Mouse (Mus musculus) midbrain, embryonic 12.5 days (tissue): ENCODE measurements at regions not wholly inside any gene's neighbourhood (a gene's known extent, or its start where the extent isn't known, plus 50 kb on each side); places are given as distances from the start of the nearest gene placed in this dataset.

Experiments used
- ATAC-seq: fragments of 200-750 bp; cut with Nextera tagmentation; 2 replicates; pipeline ENCODE4 v1.8.0; 2017; ENCODE audit warnings: low read depth, moderate TSS enrichment, moderate library complexity; ENCODE audit not compliant: low FRiP score
- H3K27ac ChIP-seq: fragments of 300-500 bp; sonication (generic); replicated peaks from 2 replicates; pipeline ENCODE4 v1.5.1; 2016; ENCODE audit warnings: mild to moderate bottlenecking
- H3K27me3 ChIP-seq: fragments of 300-500 bp; sonication (generic); 2 replicates; pipeline ENCODE4 v1.6.1; 2016; ENCODE audit warnings: mild to moderate bottlenecking
- H3K36me3 ChIP-seq: fragments of 300-500 bp; sonication (generic); 2 replicates; pipeline ENCODE4 v1.6.1; 2016
- H3K4me1 ChIP-seq: fragments of 300-500 bp; sonication (generic); 2 replicates; pipeline ENCODE4 v1.6.1; 2016
- H3K4me2 ChIP-seq: fragments of 300-500 bp; sonication (generic); replicated peaks from 2 replicates; pipeline ENCODE4 v1.6.1; 2016; ENCODE audit warnings: mild to moderate bottlenecking, moderate library complexity
- H3K4me3 ChIP-seq: fragments of 300-500 bp; sonication (generic); 2 replicates; pipeline ENCODE4 v1.5.1; 2016; ENCODE audit warnings: mild to moderate bottlenecking
- H3K9ac ChIP-seq: fragments of 300-500 bp; sonication (generic); replicated peaks from 2 replicates; pipeline ENCODE4 v1.6.1; 2016; ENCODE audit warnings: mild to moderate bottlenecking, moderate library complexity
- H3K9me3 ChIP-seq: fragments of 300-500 bp; sonication (generic); 2 replicates; pipeline ENCODE4 v1.6.1; 2016; ENCODE audit warnings: mild to moderate bottlenecking
- WGBS: fragments of 180-500 bp; shearing (Covaris S2); methylation state at CpG from one replicate; pipeline ENCODE4 v1.1.7; 2016; 5-methylcytosine and 5-hydroxymethylcytosine counted together

- H3K4me1 ChIP-seq, result no peaks in the 10 kb centered on the region
- no peak for ATAC-seq
- H3K4me3 ChIP-seq, result no peak overlapping the region
- no peaks in the 10 kb centered on the region for H3K9me3 ChIP-seq
- H3K27ac ChIP-seq, result no peak overlapping the region
- H3K27me3 ChIP-seq, result no peaks in the 10 kb centered on the region
- WGBS, result 93% methylated on average over 1 of the region's 1 CpGs
- H3K9ac ChIP-seq, result no peak overlapping the region
- no peak overlapping the region for H3K4me2 ChIP-seq
- no peaks in the 10 kb centered on the region for H3K36me3 ChIP-seq
These were observed 1418.7 kb downstream of the Cdh11 start for GRCm38 (mm10) chr8:101366722-101367121.

DNA sequence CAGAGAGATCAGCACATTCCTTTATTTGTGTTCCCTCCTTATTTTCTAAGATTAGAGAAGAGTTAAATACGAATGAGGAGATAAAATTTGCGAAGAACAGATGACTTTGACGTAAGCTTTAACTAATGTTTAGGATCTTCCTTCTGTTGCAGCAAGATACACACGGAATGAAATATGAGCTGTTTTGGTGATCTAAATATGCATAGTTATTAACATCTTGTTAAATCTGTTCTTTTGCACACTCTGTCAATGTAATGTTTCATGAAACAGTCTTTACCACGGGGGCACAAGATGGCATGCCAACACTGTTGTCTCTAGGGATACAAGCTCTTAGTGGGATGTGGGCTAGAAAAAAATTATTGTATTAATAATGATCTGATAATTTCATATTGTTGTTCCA is 1434.6 kb downstream of the Cdh11 start:
- Histone ChIP-seq H3K4me2 (no peak overlapping the region), H3K4me1 (no peaks in the 10 kb centered on the region), H3K27me3 (no peaks in the 10 kb centered on the region), H3K4me3 (no peak overlapping the region), H3K9ac (no peak overlapping the region), H3K9me3 (no peaks in the 10 kb centered on the region), H3K36me3 (no peaks in the 10 kb centered on the region), H3K27ac (no peak overlapping the region)
- ATAC-seq, result no peak
- 60% methylated on average over 5 of the region's 5 CpGs for WGBS

DNA sequence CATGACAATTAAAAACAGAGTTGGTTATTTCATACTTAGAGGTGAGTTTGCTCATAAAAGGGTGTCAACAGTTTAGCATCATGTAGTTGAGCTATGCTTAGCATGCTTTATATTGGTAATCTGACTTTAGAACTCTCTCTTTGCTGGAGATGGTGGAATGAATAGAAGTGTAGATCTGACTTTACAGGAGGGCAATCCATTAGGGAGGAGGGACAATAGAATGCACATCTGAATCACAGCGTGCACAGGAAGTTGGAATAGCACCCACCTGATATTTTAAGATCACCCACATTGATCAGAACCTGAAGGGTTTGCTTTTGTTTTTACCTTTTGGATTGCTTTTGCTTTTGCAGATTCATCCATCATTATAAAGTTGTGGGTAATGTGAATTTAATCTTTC is 1435.7 kb downstream of the Cdh11 start:
- Histone ChIP-seq H3K4me1 (no peaks in the 10 kb centered on the region), H3K9me3 (no peaks in the 10 kb centered on the region), H3K27me3 (no peaks in the 10 kb centered on the region), H3K27ac (no peak overlapping the region), H3K36me3 (no peaks in the 10 kb centered on the region), H3K4me3 (no peak overlapping the region), H3K9ac (no peak overlapping the region), H3K4me2 (no peak overlapping the region)
- 50% methylated on average over 1 of the region's 1 CpGs for WGBS
- ATAC-seq, result no peak

GRCm38 (mm10) chr8:101329290-101329689 is 1456.2 kb downstream of the Cdh11 start:
- H3K27me3 ChIP-seq, result no peaks in the 10 kb centered on the region
- peak; percentile 81 for ATAC-seq
- H3K4me2 ChIP-seq, result no peak overlapping the region
- H3K27ac ChIP-seq, result peak overlapping the region; percentile 35; the same call in 1 of the 2 replicates
- H3K36me3 ChIP-seq, result no peaks in the 10 kb centered on the region
- no peak overlapping the region for H3K4me3 ChIP-seq
- no peaks in the 10 kb centered on the region for H3K9me3 ChIP-seq
- no peak overlapping the region for H3K9ac ChIP-seq
- WGBS, result 20% methylated on average over 2 of the region's 2 CpGs
- no peaks in the 10 kb centered on the region for H3K4me1 ChIP-seq

DNA sequence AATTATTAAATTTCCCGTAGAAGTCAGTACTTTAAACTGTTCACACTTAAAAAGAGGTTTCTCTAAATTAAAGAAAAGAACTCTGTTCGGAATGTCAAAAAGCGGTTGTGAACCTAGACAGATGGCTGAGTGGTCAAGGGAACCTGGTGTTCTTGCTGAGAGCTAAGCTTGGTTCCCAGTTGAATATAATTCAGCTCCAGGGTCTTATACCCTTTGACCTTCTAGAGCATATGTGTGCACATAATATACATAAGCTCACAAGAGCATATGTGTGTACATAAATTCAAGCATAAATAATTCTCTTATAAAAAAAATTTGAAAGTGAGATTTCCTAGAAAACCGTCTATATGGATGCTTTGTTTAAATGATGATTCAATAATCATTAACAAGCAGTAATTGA is 1456.7 kb downstream of the Cdh11 start:
- Histone ChIP-seq H3K9me3 (no peaks in the 10 kb centered on the region), H3K4me3 (no peak overlapping the region), H3K36me3 (no peaks in the 10 kb centered on the region), H3K27me3 (no peaks in the 10 kb centered on the region), H3K27ac (no peak overlapping the region), H3K4me1 (no peaks in the 10 kb centered on the region), H3K9ac (no peak overlapping the region), H3K4me2 (no peak overlapping the region)
- ATAC-seq, result peak; percentile 70; the same call in 1 of the 2 replicates
- WGBS, result 67% methylated on average over 4 of the region's 4 CpGs

GRCm38 (mm10) chr8:101298571-101298970 is 1486.9 kb downstream of the Cdh11 start:
- Histone ChIP-seq H3K27me3 (no peaks in the 10 kb centered on the region), H3K4me2 (no peak overlapping the region), H3K9ac (no peak overlapping the region), H3K36me3 (no peaks in the 10 kb centered on the region), H3K27ac (no peak overlapping the region), H3K9me3 (no peaks in the 10 kb centered on the region), H3K4me1 (no peaks in the 10 kb centered on the region), H3K4me3 (no peak overlapping the region)
- ATAC-seq, result no peak
- 86% methylated on average over 2 of the region's 2 CpGs for WGBS

DNA sequence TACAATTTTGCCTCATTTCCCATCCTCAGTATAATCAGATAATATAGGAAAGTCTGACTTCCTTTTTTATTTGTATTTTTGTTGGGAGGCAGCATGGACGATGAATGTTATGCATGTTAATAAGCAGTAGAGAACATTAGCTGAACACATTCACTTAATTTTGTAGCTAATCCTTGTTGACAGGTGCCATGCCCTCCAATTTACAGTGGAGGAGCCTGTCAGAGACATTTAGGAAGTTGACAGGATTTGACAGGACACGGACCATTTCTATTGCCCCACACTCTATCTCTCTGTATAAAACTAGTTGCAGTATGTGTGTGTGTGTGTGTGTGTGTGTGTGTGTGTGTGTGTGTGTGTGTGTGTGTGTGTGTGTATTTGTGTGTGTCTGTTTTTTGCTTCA is 1495.4 kb downstream of the Cdh11 start:
- H3K4me1 ChIP-seq, result no peaks in the 10 kb centered on the region
- no peaks in the 10 kb centered on the region for H3K9me3 ChIP-seq
- no peaks in the 10 kb centered on the region for H3K27me3 ChIP-seq
- no peaks in the 10 kb centered on the region for H3K36me3 ChIP-seq
- no peak overlapping the region for H3K27ac ChIP-seq
- WGBS, result 80% methylated on average over 2 of the region's 2 CpGs
- H3K9ac ChIP-seq, result no peak overlapping the region
- ATAC-seq, result no peak
- no peak overlapping the region for H3K4me2 ChIP-seq
- H3K4me3 ChIP-seq, result no peak overlapping the region

GRCm38 (mm10) chr8:101242632-101243031 is 1542.8 kb downstream of the Cdh11 start:
- Histone ChIP-seq H3K4me1 (no peaks in the 10 kb centered on the region), H3K36me3 (no peaks in the 10 kb centered on the region), H3K4me3 (no peak overlapping the region), H3K9me3 (no peaks in the 10 kb centered on the region), H3K27me3 (no peaks in the 10 kb centered on the region), H3K4me2 (no peak overlapping the region), H3K27ac (no peak overlapping the region), H3K9ac (no peak overlapping the region)
- WGBS, result 85% methylated on average over 2 of the region's 2 CpGs
- ATAC-seq, result no peak

GRCm38 (mm10) chr8:101241854-101242253 is 1543.6 kb downstream of the Cdh11 start:
- Histone ChIP-seq H3K4me3 (no peak overlapping the region), H3K9ac (no peak overlapping the region), H3K27me3 (no peaks in the 10 kb centered on the region), H3K27ac (no peak overlapping the region), H3K4me1 (no peaks in the 10 kb centered on the region), H3K9me3 (no peaks in the 10 kb centered on the region), H3K4me2 (no peak overlapping the region), H3K36me3 (no peaks in the 10 kb centered on the region)
- 90% methylated on average over 4 of the region's 4 CpGs for WGBS
- no peak for ATAC-seq

GRCm38 (mm10) chr8:101197986-101198385 is 1587.5 kb downstream of the Cdh11 start:
- ATAC-seq, result no peak
- Histone ChIP-seq H3K4me3 (no peak overlapping the region), H3K27ac (no peak overlapping the region), H3K4me1 (no peaks in the 10 kb centered on the region), H3K9ac (no peak overlapping the region), H3K9me3 (no peaks in the 10 kb centered on the region), H3K36me3 (no peaks in the 10 kb centered on the region), H3K27me3 (no peaks in the 10 kb centered on the region), H3K4me2 (no peak overlapping the region)
- 84% methylated on average over 1 of the region's 1 CpGs for WGBS

DNA sequence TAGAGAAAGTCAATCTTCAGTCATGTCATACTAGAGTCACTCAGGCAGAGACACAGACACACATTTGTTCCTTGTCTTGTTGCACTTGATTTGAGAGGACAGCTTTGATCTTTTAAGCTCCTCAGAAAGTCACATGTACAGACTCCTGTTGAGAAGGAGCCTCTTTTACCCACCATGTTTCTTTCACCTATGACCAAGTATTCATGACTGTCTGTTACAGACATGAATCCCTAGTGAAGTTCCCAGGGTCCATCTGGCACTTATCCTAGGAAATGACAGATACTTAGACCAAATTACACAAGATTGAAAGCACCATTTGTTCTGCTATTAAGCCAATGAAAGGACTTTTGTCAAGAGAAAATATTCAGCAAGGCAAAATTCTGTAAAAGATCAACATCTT is 1588.7 kb downstream of the Cdh11 start:
- no peak overlapping the region for H3K9ac ChIP-seq
- H3K4me2 ChIP-seq, result no peak overlapping the region
- ATAC-seq, result no peak
- H3K4me3 ChIP-seq, result no peak overlapping the region
- no peak overlapping the region for H3K27ac ChIP-seq
- no peaks in the 10 kb centered on the region for H3K9me3 ChIP-seq
- H3K4me1 ChIP-seq, result no peaks in the 10 kb centered on the region
- H3K27me3 ChIP-seq, result no peaks in the 10 kb centered on the region
- no peaks in the 10 kb centered on the region for H3K36me3 ChIP-seq

DNA sequence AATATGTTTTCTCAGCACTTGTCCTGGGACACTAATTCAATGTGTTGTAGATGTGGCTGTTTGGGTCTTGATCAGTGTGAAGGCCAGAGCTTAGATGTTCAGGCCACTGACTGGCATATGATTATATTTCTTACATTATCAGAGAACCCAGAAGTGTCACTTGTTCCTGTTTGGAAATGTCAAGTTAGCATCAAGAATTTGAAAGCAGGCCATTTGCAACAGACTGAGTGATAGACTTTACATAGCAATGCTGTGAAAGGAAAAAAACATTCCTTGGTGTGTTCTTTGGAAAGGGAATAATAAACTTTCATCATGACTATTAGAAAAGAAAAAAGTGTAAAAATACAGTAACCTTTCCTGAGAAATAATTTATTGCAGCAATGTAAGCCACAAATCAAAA is 1596.9 kb downstream of the Cdh11 start:
- no peaks in the 10 kb centered on the region for H3K9me3 ChIP-seq
- H3K27ac ChIP-seq, result no peak overlapping the region
- no peak for ATAC-seq
- no peak overlapping the region for H3K9ac ChIP-seq
- H3K4me2 ChIP-seq, result no peak overlapping the region
- no peak overlapping the region for H3K4me3 ChIP-seq
- H3K4me1 ChIP-seq, result no peaks in the 10 kb centered on the region
- H3K27me3 ChIP-seq, result no peaks in the 10 kb centered on the region
- no peaks in the 10 kb centered on the region for H3K36me3 ChIP-seq

DNA sequence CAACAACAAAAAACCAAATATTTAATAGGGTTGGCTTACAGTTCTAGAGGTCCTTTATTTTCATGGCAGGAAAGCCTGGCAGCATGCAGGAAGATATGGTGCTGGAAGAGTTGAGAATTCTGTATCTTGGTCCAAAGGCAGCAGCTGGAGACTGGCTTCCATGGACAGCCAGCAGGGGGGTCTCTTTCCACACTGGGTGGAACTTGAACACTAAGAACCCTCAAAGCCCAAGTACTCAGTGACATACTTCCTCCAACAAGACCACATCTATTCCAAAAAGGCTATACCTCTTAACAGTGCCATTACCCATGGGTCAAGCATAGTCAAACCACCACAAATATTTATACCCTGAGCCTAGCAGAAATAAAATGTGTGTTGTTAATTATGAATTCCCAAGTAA is 1630.5 kb downstream of the Cdh11 start:
- H3K4me1 ChIP-seq, result no peaks in the 10 kb centered on the region
- H3K4me3 ChIP-seq, result no peak overlapping the region
- H3K27me3 ChIP-seq, result no peaks in the 10 kb centered on the region
- no peak overlapping the region for H3K4me2 ChIP-seq
- no peak for ATAC-seq
- no peaks in the 10 kb centered on the region for H3K36me3 ChIP-seq
- no peaks in the 10 kb centered on the region for H3K9me3 ChIP-seq
- H3K27ac ChIP-seq, result no peak overlapping the region
- no peak overlapping the region for H3K9ac ChIP-seq
